Mouse (Mus musculus): Measurements from ENCODE around the gene Gm11985. TPM values are rescaled to one million over a fixed set of nuclear protein-coding genes. Genes with fewer than 3 reads are reported as not detected.

Gm11985 gene
- polyA plus RNA-seq, 1 experiment from 2014 or later = not detected

DNA sequence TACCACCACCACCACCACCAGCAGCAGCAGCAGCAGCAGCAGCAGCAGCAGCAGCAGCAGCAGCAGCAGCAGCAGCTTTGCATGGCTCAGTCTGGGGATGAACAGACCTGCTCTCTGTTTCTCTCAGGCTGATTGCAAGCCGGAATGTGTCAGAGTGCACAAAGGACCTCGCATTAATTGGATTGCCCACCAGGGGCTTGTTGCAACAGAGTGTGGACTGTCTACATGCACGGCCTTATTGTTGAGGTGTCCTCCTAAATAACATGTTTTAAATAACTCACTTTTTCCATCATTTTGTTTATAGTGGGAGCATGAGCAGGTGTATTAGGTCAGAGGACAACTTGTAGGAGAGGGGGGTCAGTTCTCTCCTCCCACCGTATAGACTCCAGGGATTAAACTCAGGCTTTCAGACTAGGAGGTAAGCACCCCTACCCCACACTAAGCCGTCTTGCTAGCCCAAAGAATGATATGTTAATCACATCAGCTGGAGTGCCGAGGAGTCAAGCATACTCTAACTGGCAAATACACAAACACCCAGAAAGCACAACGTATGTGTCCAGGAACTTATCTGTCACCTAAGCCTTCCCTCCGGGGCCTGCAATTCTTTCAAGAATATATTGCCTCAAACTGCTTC lies 5.8 kb downstream of the Gm11985 start:
- Histone ChIP-seq H3K9me3 (ENCODE audit: control insufficient read depth, low read length) (no peaks in the 10 kb centered on the region), H3K4me1 (replicated peaks; ENCODE audit: control insufficient read depth, insufficient read depth, low read length) (0 out of 2 replicates have a peak, but pooled peaks cover 2% of the 10 kb centered on the region), H3K36me3 (ENCODE audit: control insufficient read depth, insufficient read depth, low read length) (no peaks in the 10 kb centered on the region), H3K4me3 (ENCODE audit: low read depth, low read length) (no peak overlapping the region), H3K4me2 (no peak overlapping the region), H3K9ac (ENCODE audit: low read depth, low read length) (no peak overlapping the region), H3K27me3 (replicated peaks; ENCODE audit: control insufficient read depth, insufficient read depth, low read length) (no peaks in the 10 kb centered on the region), H3K27ac (ENCODE audit: low read depth, low read length) (no peak overlapping the region)
- ATAC-seq (replicated peaks; ENCODE audit: low FRiP score) (no peak), DNase-seq (ENCODE audit: low spot score) (no peak)
- 54% methylated on average over 8 of the region's 8 CpGs for WGBS

DNA sequence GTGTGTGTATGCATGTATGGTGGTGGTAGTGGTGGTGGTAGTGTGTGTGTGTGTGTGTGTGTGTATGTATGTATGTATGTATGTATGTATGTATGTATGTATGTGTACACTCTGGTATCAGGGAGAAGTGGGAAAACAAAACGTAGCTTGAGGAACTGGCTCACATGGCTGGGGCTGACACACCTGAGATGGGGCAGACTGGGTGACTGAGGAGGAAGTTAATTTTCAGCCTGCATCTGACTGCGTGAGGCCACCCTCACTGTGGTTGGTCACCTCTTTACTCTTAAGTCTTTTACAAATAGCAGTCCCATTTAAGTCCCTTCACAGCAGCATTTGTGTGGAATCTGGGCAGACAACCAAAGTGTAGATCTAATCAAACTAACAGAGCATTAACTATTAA lies 9.1 kb downstream of the Gm11985 start:
- H3K27ac ChIP-seq (ENCODE audit: low read depth, low read length) = no peak overlapping the region
- no peaks in the 10 kb centered on the region for H3K36me3 ChIP-seq (ENCODE audit: control insufficient read depth, insufficient read depth, low read length)
- ATAC-seq (replicated peaks; ENCODE audit: low FRiP score) (no peak), DNase-seq (ENCODE audit: low spot score) (no peak)
- H3K9me3 ChIP-seq (ENCODE audit: control insufficient read depth, low read length) = no peaks in the 10 kb centered on the region
- H3K9ac ChIP-seq (ENCODE audit: low read depth, low read length) = no peak overlapping the region
- H3K4me3 ChIP-seq (ENCODE audit: low read depth, low read length) = no peak overlapping the region
- H3K27me3 ChIP-seq (replicated peaks; ENCODE audit: control insufficient read depth, insufficient read depth, low read length) = no peaks in the 10 kb centered on the region
- 68% methylated on average over 2 of the region's 2 CpGs for WGBS
- no peak overlapping the region for H3K4me2 ChIP-seq
- 0 out of 2 replicates have a peak, but pooled peaks cover under 1% of the 10 kb centered on the region for H3K4me1 ChIP-seq (replicated peaks; ENCODE audit: control insufficient read depth, insufficient read depth, low read length)

DNA sequence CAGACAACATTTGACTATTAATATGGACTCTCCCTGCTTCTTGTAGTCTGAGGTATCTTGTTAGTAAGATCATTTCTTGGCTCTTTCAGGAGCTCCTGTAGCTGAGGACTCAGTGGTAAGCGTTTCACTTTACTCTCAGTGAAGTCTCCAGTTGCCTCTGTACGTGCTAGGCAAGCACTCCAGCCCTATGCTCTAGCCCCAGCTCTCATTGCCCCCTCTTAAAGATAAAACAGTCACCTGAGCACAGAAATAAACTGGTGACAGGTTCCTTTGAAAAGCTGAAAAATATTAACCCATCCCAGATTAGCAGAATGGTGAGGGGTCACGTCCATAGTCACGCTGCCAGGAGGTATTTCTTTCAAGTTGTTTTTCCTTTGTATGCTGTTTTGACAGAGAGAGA lies 9.6 kb downstream of the Gm11985 start:
- H3K9me3 ChIP-seq (ENCODE audit: control insufficient read depth, low read length) = no peaks in the 10 kb centered on the region
- 64% methylated on average over 4 of the region's 4 CpGs for WGBS

DNA sequence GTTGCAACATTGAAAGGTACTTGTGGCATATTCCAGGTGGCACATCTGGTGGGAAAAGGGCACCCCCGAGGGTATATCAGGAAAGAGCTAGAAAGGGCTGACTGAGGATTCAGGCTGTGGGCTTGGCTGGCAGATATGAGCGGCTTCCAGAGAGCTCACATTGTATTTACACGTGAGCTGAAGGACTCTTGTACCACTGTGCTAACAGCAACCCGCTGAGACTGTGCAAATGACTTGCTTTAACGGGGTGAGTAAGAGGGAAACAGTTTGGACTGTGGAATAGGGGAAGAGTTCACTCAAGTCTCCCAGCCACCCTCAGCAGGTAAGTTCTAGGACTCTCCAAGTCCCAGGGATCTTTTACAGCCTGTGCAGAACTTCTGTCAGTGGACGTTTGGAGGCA lies 14.7 kb downstream of the Gm11985 start:
- no peak for DNase-seq (ENCODE audit: low spot score)
- H3K9me3 ChIP-seq (ENCODE audit: control insufficient read depth, low read length) = no peaks in the 10 kb centered on the region
- no peak for ATAC-seq (replicated peaks; ENCODE audit: low FRiP score)
- WGBS = 75% methylated on average over 6 of the region's 6 CpGs
- H3K4me2 ChIP-seq = no peak overlapping the region
- H3K4me3 ChIP-seq (ENCODE audit: low read depth, low read length) = no peak overlapping the region
- H3K27ac ChIP-seq (ENCODE audit: low read depth, low read length) = no peak overlapping the region
- no peaks in the 10 kb centered on the region for H3K4me1 ChIP-seq (replicated peaks; ENCODE audit: control insufficient read depth, insufficient read depth, low read length)
- no peak overlapping the region for H3K9ac ChIP-seq (ENCODE audit: low read depth, low read length)
- no peaks in the 10 kb centered on the region; the same call in 1 of the 2 replicates for H3K36me3 ChIP-seq (ENCODE audit: control insufficient read depth, insufficient read depth, low read length)
- H3K27me3 ChIP-seq (replicated peaks; ENCODE audit: control insufficient read depth, insufficient read depth, low read length) = no peaks in the 10 kb centered on the region

More for the DNA sequence above, 9.6 kb downstream of the Gm11985 start:
- DNase-seq (ENCODE audit: low spot score) (no peak), ATAC-seq (replicated peaks; ENCODE audit: low FRiP score) (no peak)
- Histone ChIP-seq H3K27me3 (replicated peaks; ENCODE audit: control insufficient read depth, insufficient read depth, low read length) (no peaks in the 10 kb centered on the region), H3K4me2 (no peak overlapping the region), H3K4me3 (ENCODE audit: low read depth, low read length) (no peak overlapping the region), H3K4me1 (replicated peaks; ENCODE audit: control insufficient read depth, insufficient read depth, low read length) (no peaks in the 10 kb centered on the region), H3K27ac (ENCODE audit: low read depth, low read length) (no peak overlapping the region), H3K9ac (ENCODE audit: low read depth, low read length) (no peak overlapping the region), H3K36me3 (ENCODE audit: control insufficient read depth, insufficient read depth, low read length) (no peaks in the 10 kb centered on the region)

DNA sequence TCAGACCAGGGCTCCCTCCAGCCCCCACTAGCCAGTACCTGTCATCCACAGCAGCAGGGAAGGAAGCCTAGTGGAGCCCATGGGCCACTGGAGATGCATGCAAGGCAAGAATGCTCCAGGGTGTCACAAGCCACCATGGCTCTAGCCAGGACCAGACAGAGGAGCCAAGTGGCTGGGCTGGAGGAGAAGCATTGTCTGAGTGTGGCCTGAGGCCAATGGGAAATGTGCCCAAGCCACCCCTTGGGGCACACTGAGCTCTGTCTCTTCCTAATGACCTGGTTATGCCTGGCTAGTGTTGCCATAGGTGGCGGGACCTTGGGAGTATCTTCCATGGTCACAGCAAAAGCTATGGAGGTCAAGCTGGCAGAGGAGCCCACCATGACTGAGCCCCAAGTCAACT lies 18.7 kb downstream of the Gm11985 start:
- WGBS = 83% methylated on average over 1 of the region's 1 CpGs
- Histone ChIP-seq H3K9ac (ENCODE audit: low read depth, low read length) (no peak overlapping the region), H3K36me3 (ENCODE audit: control insufficient read depth, insufficient read depth, low read length) (no peaks in the 10 kb centered on the region; the same call in 1 of the 2 replicates), H3K4me2 (no peak overlapping the region), H3K4me1 (replicated peaks; ENCODE audit: control insufficient read depth, insufficient read depth, low read length) (no peaks in the 10 kb centered on the region), H3K27me3 (replicated peaks; ENCODE audit: control insufficient read depth, insufficient read depth, low read length) (no peaks in the 10 kb centered on the region), H3K27ac (ENCODE audit: low read depth, low read length) (no peak overlapping the region), H3K9me3 (ENCODE audit: control insufficient read depth, low read length) (no peaks in the 10 kb centered on the region), H3K4me3 (ENCODE audit: low read depth, low read length) (no peak overlapping the region)
- DNase-seq (ENCODE audit: low spot score) = no peak
- ATAC-seq (replicated peaks; ENCODE audit: low FRiP score) = no peak

DNA sequence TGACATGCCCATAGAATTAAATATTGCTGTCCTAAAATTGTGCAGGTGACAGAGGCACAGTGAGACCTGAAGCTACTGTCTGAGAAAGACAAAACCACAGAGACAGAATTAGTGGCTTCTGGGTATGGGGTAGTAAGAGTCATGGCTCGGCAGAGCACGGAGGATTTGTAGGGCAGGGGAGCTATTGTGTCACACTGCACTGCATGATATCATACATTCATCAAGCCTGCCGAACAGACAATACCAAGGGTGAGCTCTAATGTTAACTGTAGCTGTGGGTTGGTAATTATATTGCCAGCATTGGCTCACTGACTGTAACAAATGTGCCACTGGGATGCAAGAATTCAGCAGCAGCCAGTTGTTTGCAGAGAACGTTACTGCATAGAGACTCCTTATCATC lies 24.0 kb downstream of the Gm11985 start:
- Histone ChIP-seq H3K4me1 (replicated peaks; ENCODE audit: control insufficient read depth, insufficient read depth, low read length) (peaks cover 4% of the 10 kb centered on the region; the same call in 1 of the 2 replicates), H3K4me2 (no peak overlapping the region), H3K9me3 (ENCODE audit: control insufficient read depth, low read length) (no peaks in the 10 kb centered on the region), H3K27me3 (replicated peaks; ENCODE audit: control insufficient read depth, insufficient read depth, low read length) (no peaks in the 10 kb centered on the region), H3K4me3 (ENCODE audit: low read depth, low read length) (no peak overlapping the region), H3K9ac (ENCODE audit: low read depth, low read length) (no peak overlapping the region), H3K36me3 (ENCODE audit: control insufficient read depth, insufficient read depth, low read length) (no peaks in the 10 kb centered on the region), H3K27ac (ENCODE audit: low read depth, low read length) (no peak overlapping the region)
- ATAC-seq (replicated peaks; ENCODE audit: low FRiP score) (no peak), DNase-seq (ENCODE audit: low spot score) (no peak)
- 78% methylated on average over 4 of the region's 4 CpGs for WGBS

DNA sequence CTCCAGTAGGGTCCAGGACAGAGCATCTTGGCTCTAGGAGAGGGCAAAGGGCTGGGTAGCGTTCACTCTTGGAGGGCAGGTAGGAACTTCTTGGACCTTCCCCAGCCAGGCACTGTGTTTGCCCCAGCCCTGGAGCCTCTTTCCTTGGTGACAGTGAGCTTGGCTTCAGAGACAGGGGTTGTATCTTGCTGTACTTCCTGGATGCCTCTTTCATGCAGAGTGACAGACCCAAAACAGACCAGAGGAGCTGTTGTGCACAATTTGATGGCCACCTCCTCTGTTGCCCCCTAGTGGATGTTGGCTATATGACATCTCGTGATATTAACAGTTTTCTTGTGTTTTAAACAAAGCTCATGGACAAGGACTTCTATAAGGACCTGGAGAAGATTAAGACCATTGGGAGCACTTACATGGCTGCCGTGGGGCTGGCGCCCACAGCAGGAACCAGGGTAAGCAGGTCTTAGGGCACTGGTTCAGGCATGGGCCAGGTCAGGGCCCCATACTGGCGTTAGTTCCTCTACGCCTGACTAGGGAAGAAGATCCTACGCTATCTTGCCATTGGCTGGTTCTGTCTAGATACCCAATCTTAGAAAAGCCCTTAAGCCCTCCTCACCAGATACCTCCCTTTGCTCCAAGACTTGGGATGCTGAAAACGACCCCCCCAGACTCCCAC lies 26.7 kb downstream of the Gm11985 start:
- DNase-seq (ENCODE audit: low spot score) (no peak), ATAC-seq (replicated peaks; ENCODE audit: low FRiP score) (no peak)
- H3K9ac ChIP-seq (ENCODE audit: low read depth, low read length) = no peak overlapping the region
- H3K4me3 ChIP-seq (ENCODE audit: low read depth, low read length) = no peak overlapping the region
- no peaks in the 10 kb centered on the region for H3K9me3 ChIP-seq (ENCODE audit: control insufficient read depth, low read length)
- WGBS = 67% methylated on average over 8 of the region's 8 CpGs
- H3K4me1 ChIP-seq (replicated peaks; ENCODE audit: control insufficient read depth, insufficient read depth, low read length) = peaks cover 4% of the 10 kb centered on the region; the same call in 1 of the 2 replicates
- H3K4me2 ChIP-seq = no peak overlapping the region
- no peak overlapping the region for H3K27ac ChIP-seq (ENCODE audit: low read depth, low read length)
- H3K27me3 ChIP-seq (replicated peaks; ENCODE audit: control insufficient read depth, insufficient read depth, low read length) = no peaks in the 10 kb centered on the region
- no peaks in the 10 kb centered on the region for H3K36me3 ChIP-seq (ENCODE audit: control insufficient read depth, insufficient read depth, low read length)

DNA sequence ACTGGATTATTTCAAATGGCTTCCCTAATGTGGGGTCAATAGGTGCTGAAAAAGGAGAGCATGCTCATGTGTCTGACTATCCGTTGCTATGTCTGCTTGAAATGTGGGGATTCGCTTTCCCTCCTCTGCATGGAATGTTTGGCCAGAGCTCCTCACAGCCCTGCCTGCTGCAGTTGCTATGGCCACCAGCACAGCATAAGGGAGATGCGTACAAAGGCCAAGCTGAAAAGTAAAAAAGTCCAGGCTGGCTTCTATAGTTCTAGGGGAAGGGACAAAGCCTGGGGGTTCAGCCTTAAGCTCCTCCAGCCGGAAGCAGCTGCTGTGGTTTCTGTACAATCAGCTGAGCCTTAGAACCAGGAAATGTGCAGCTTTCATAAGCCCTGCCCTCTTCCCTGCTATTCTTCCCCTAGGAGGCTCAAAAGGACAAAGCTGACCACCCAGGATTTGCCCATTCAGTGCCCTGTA lies 27.7 kb downstream of the Gm11985 start:
- no peak overlapping the region; the same call in 1 of the 2 replicates for H3K27ac ChIP-seq (ENCODE audit: low read depth, low read length)
- H3K9ac ChIP-seq (ENCODE audit: low read depth, low read length) = no peak overlapping the region
- no peak overlapping the region for H3K4me3 ChIP-seq (ENCODE audit: low read depth, low read length)
- WGBS = 42% methylated on average over 4 of the region's 4 CpGs
- DNase-seq (ENCODE audit: low spot score) (no peak), ATAC-seq (replicated peaks; ENCODE audit: low FRiP score) (peak; percentile 61)
- H3K4me2 ChIP-seq = no peak overlapping the region
- H3K4me1 ChIP-seq (replicated peaks; ENCODE audit: control insufficient read depth, insufficient read depth, low read length) = peaks cover 4% of the 10 kb centered on the region; the same call in 1 of the 2 replicates
- no peaks in the 10 kb centered on the region for H3K9me3 ChIP-seq (ENCODE audit: control insufficient read depth, low read length)
- no peaks in the 10 kb centered on the region for H3K36me3 ChIP-seq (ENCODE audit: control insufficient read depth, insufficient read depth, low read length)
- H3K27me3 ChIP-seq (replicated peaks; ENCODE audit: control insufficient read depth, insufficient read depth, low read length) = no peaks in the 10 kb centered on the region

DNA sequence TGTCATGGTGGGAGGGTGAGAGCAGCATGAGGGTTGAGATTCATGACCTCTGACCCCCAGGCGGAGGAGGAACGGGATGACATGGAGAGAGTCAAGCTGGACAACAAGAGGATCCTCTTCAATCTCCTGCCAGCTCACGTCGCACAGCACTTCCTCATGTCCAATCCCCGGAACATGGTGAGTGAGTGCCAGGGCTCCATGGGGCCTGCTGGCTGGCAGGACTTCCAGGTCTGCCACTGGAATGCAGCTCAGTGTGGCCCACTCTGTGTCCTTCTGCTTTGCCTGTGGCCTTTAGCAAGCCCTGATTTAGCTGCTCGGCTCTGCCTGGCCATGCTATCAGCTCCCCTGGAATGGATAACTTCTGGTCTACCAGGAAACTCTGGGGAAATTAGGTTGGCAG lies 28.2 kb downstream of the Gm11985 start:
- Histone ChIP-seq H3K4me2 (no peak overlapping the region), H3K4me3 (ENCODE audit: low read depth, low read length) (no peak overlapping the region), H3K27me3 (replicated peaks; ENCODE audit: control insufficient read depth, insufficient read depth, low read length) (no peaks in the 10 kb centered on the region), H3K9ac (ENCODE audit: low read depth, low read length) (no peak overlapping the region), H3K4me1 (replicated peaks; ENCODE audit: control insufficient read depth, insufficient read depth, low read length) (peaks cover 4% of the 10 kb centered on the region; the same call in 1 of the 2 replicates), H3K27ac (ENCODE audit: low read depth, low read length) (no peak overlapping the region; the same call in 1 of the 2 replicates), H3K36me3 (ENCODE audit: control insufficient read depth, insufficient read depth, low read length) (no peaks in the 10 kb centered on the region), H3K9me3 (ENCODE audit: control insufficient read depth, low read length) (no peaks in the 10 kb centered on the region)
- no peak for DNase-seq (ENCODE audit: low spot score)
- WGBS = 66% methylated on average over 6 of the region's 6 CpGs
- no peak for ATAC-seq (replicated peaks; ENCODE audit: low FRiP score)
